Mouse (Mus musculus): Measurements from ENCODE around the gene Olfr102. TPM values are rescaled to one million over a fixed set of nuclear protein-coding genes. Genes with fewer than 3 reads are reported as not detected.

Olfr102 gene
- total RNA-seq (2023), result not detected

GRCm38 (mm10) chr17:37316954-37317353, at the start of gene Olfr102:
Gene Olfr102 (minus strand): TSS chr17:37317054.

GRCm38 (mm10) chr17:37359282-37359681, 42.4 kb upstream of the Olfr102 start, which contains the start of gene Olfr104-ps:
Gene Olfr104-ps (plus strand): TSS chr17:37359582.

GRCm38 (mm10) chr17:37339598-37339997, 22.7 kb upstream of the Olfr102 start, which contains the start of gene Olfr103:
Gene Olfr103 (minus strand): TSS chr17:37339698.

GRCm38 (mm10) chr17:37304213-37304612, 12.6 kb downstream of the Olfr102 start, which contains the start of gene Olfr101:
Gene Olfr101 (minus strand): TSS chr17:37304313.

GRCm38 (mm10) chr17:37283360-37283759, 33.5 kb downstream of the Olfr102 start, which contains the start of gene Olfr99:
Gene Olfr99 (minus strand): TSS chr17:37283460.

GRCm38 (mm10) chr17:37270058-37270701, 46.7 kb downstream of the Olfr102 start, which contains the start of gene H2-M3:
Gene H2-M3 (plus strand): TSS chr17:37270220.

GRCm38 (mm10) chr17:37263626-37264025, 53.2 kb downstream of the Olfr102 start, which contains the start of gene Olfr98:
Gene Olfr98 (minus strand): TSS chr17:37263749.

Other genes starting within 250 kb of the Olfr102 start
- 0.21 TPM for gene Olfr90, start 228.6 kb downstream of the Olfr102 start, total RNA-seq (2023)
- not detected for gene Olfr91, start 218.8 kb downstream of the Olfr102 start, total RNA-seq (2023)
- not detected for gene Olfr92, start 197.0 kb downstream of the Olfr102 start, total RNA-seq (2023)
- gene Olfr93, start 155.6 kb downstream of the Olfr102 start, total RNA-seq (2023), result not detected
- gene Ubd, start 123.2 kb downstream of the Olfr102 start, total RNA-seq (2023), result not detected
- not detected for gene Olfr94, start 116.1 kb downstream of the Olfr102 start, total RNA-seq (2023)
- not detected for gene Olfr95, start 103.9 kb downstream of the Olfr102 start, total RNA-seq (2023)
- gene Olfr96, start 96.9 kb downstream of the Olfr102 start, total RNA-seq (2023), result not detected
- gene Olfr97, start 79.7 kb downstream of the Olfr102 start, total RNA-seq (2023), result not detected
- gene Olfr98, start 53.3 kb downstream of the Olfr102 start, total RNA-seq (2023), result not detected
- gene H2-M3, start 46.8 kb downstream of the Olfr102 start, total RNA-seq (2023), result 32.4 TPM
- gene Olfr99, start 33.6 kb downstream of the Olfr102 start, total RNA-seq (2023), result not detected
- gene Olfr101, start 12.7 kb downstream of the Olfr102 start, total RNA-seq (2023), result not detected
- gene Olfr103, start 22.6 kb upstream of the Olfr102 start, total RNA-seq (2023), result not detected
- gene Olfr104-ps, start 42.5 kb upstream of the Olfr102 start, total RNA-seq (2023), result not detected
- gene Olfr105-ps, start 62.0 kb upstream of the Olfr102 start, total RNA-seq (2023), result not detected
- not detected for gene Olfr106-ps, start 73.3 kb upstream of the Olfr102 start, total RNA-seq (2023)
- gene Olfr107, start 82.2 kb upstream of the Olfr102 start, total RNA-seq (2023), result not detected
- gene Olfr108, start 128.4 kb upstream of the Olfr102 start, total RNA-seq (2023), result not detected
- gene Olfr109, start 141.9 kb upstream of the Olfr102 start, total RNA-seq (2023), result not detected
- gene H2-M2, start 166.5 kb upstream of the Olfr102 start, total RNA-seq (2023), result 0.44 TPM
- gene Olfr110, start 175.4 kb upstream of the Olfr102 start, total RNA-seq (2023), result not detected
- not detected for gene Olfr111, start 191.0 kb upstream of the Olfr102 start, total RNA-seq (2023)